Mouse (Mus musculus): Measurements from ENCODE around the gene Clec2l. TPM values are rescaled to one million over a fixed set of nuclear protein-coding genes. Genes with fewer than 3 reads are reported as not detected.

Clec2l gene
- polyA plus RNA-seq, 1 experiment from 2014 or later, result 0.81 TPM

GRCm38 (mm10) chr6:38640401-38640800 lies 22.5 kb upstream of the Clec2l start:
- no peak overlapping the region for H3K4me2 ChIP-seq (replicated peaks; ENCODE audit: low read depth)
- no peak overlapping the region for H3K9ac ChIP-seq (ENCODE audit: low read depth, low read length)
- H3K4me3 ChIP-seq (ENCODE audit: low read depth, low read length), result no peak overlapping the region
- 60% methylated on average over 11 of the region's 11 CpGs for WGBS
- no peaks in the 10 kb centered on the region for H3K36me3 ChIP-seq (ENCODE audit: control insufficient read depth, insufficient read depth)
- no peaks in the 10 kb centered on the region for H3K9me3 ChIP-seq (ENCODE audit: control insufficient read depth)
- ATAC-seq, result no peak
- H3K4me1 ChIP-seq (replicated peaks; ENCODE audit: control insufficient read depth, insufficient read depth, low read length), result peaks cover 6% of the 10 kb centered on the region; the same call in 1 of the 2 replicates
- no peak for TF ChIP-seq CTCF (IDR thresholded peaks at IDR 0.05; ENCODE audit: low read depth)
- H3K27me3 ChIP-seq (replicated peaks; ENCODE audit: control insufficient read depth, insufficient read depth, low read length), result peaks cover 58% of the 10 kb centered on the region
- no peak overlapping the region for H3K27ac ChIP-seq (ENCODE audit: low read depth, low read length)

- Histone ChIP-seq H3K4me3 (ENCODE audit: low read depth, low read length) (no peak overlapping the region), H3K27me3 (replicated peaks; ENCODE audit: control insufficient read depth, insufficient read depth, low read length) (peaks cover 51% of the 10 kb centered on the region), H3K27ac (ENCODE audit: low read depth, low read length) (no peak overlapping the region), H3K4me2 (replicated peaks; ENCODE audit: low read depth) (no peak overlapping the region), H3K9ac (ENCODE audit: low read depth, low read length) (no peak overlapping the region), H3K36me3 (ENCODE audit: control insufficient read depth, insufficient read depth) (no peaks in the 10 kb centered on the region), H3K9me3 (ENCODE audit: control insufficient read depth) (no peaks in the 10 kb centered on the region), H3K4me1 (replicated peaks; ENCODE audit: control insufficient read depth, insufficient read depth, low read length) (peaks cover 6% of the 10 kb centered on the region; the same call in 1 of the 2 replicates)
- TF ChIP-seq CTCF (IDR thresholded peaks at IDR 0.05; ENCODE audit: low read depth), result no peak
- 76% methylated on average over 5 of the region's 5 CpGs for WGBS
- no peak for ATAC-seq
Observed at GRCm38 (mm10) chr6:38641228-38641627, 21.6 kb upstream of the Clec2l start.

GRCm38 (mm10) chr6:38641645-38642044 lies 21.2 kb upstream of the Clec2l start:
- peaks cover 46% of the 10 kb centered on the region for H3K27me3 ChIP-seq (replicated peaks; ENCODE audit: control insufficient read depth, insufficient read depth, low read length)
- WGBS, result 55% methylated on average over 5 of the region's 5 CpGs
- ATAC-seq, result no peak

GRCm38 (mm10) chr6:38642593-38642992 lies 20.3 kb upstream of the Clec2l start:
- H3K36me3 ChIP-seq (ENCODE audit: control insufficient read depth, insufficient read depth), result no peaks in the 10 kb centered on the region
- peak; percentile 88 for ATAC-seq
- no peaks in the 10 kb centered on the region for H3K9me3 ChIP-seq (ENCODE audit: control insufficient read depth)
- H3K27me3 ChIP-seq (replicated peaks; ENCODE audit: control insufficient read depth, insufficient read depth, low read length), result peaks cover 39% of the 10 kb centered on the region
- H3K4me3 ChIP-seq (ENCODE audit: low read depth, low read length), result no peak overlapping the region
- H3K27ac ChIP-seq (ENCODE audit: low read depth, low read length), result no peak overlapping the region
- no peaks in the 10 kb centered on the region for H3K4me1 ChIP-seq (replicated peaks; ENCODE audit: control insufficient read depth, insufficient read depth, low read length)
- 37% methylated on average over 5 of the region's 5 CpGs for WGBS
- no peak overlapping the region for H3K9ac ChIP-seq (ENCODE audit: low read depth, low read length)
- no peak for TF ChIP-seq CTCF (IDR thresholded peaks at IDR 0.05; ENCODE audit: low read depth)
- H3K4me2 ChIP-seq (replicated peaks; ENCODE audit: low read depth), result no peak overlapping the region

More at GRCm38 (mm10) chr6:38641645-38642044, 21.2 kb upstream of the Clec2l start:
- peak; percentile 32; the same call in 1 of the 2 replicates for TF ChIP-seq CTCF (IDR thresholded peaks at IDR 0.05; ENCODE audit: low read depth)
- no peak overlapping the region for H3K27ac ChIP-seq (ENCODE audit: low read depth, low read length)
- no peak overlapping the region for H3K4me2 ChIP-seq (replicated peaks; ENCODE audit: low read depth)
- H3K9ac ChIP-seq (ENCODE audit: low read depth, low read length), result no peak overlapping the region
- peaks cover 3% of the 10 kb centered on the region; the same call in 1 of the 2 replicates for H3K4me1 ChIP-seq (replicated peaks; ENCODE audit: control insufficient read depth, insufficient read depth, low read length)
- H3K36me3 ChIP-seq (ENCODE audit: control insufficient read depth, insufficient read depth), result no peaks in the 10 kb centered on the region
- H3K9me3 ChIP-seq (ENCODE audit: control insufficient read depth), result no peaks in the 10 kb centered on the region
- no peak overlapping the region for H3K4me3 ChIP-seq (ENCODE audit: low read depth, low read length)

- Histone ChIP-seq H3K36me3 (ENCODE audit: control insufficient read depth, insufficient read depth) (no peaks in the 10 kb centered on the region), H3K27me3 (replicated peaks; ENCODE audit: control insufficient read depth, insufficient read depth, low read length) (peaks cover 34% of the 10 kb centered on the region), H3K9ac (ENCODE audit: low read depth, low read length) (no peak overlapping the region), H3K4me2 (replicated peaks; ENCODE audit: low read depth) (no peak overlapping the region), H3K4me1 (replicated peaks; ENCODE audit: control insufficient read depth, insufficient read depth, low read length) (no peaks in the 10 kb centered on the region), H3K9me3 (ENCODE audit: control insufficient read depth) (no peaks in the 10 kb centered on the region), H3K4me3 (ENCODE audit: low read depth, low read length) (no peak overlapping the region), H3K27ac (ENCODE audit: low read depth, low read length) (no peak overlapping the region)
- WGBS, result 65% methylated on average over 3 of the region's 3 CpGs
- TF ChIP-seq CTCF (IDR thresholded peaks at IDR 0.05; ENCODE audit: low read depth), result no peak
- ATAC-seq, result 0 out of 2 replicates have a peak, but pooled peaks have one; percentile 23
Observed at GRCm38 (mm10) chr6:38643039-38643438, 19.8 kb upstream of the Clec2l start.

GRCm38 (mm10) chr6:38649545-38649944 lies 13.3 kb upstream of the Clec2l start:
- H3K4me1 ChIP-seq (replicated peaks; ENCODE audit: control insufficient read depth, insufficient read depth, low read length), result no peaks in the 10 kb centered on the region
- no peaks in the 10 kb centered on the region for H3K9me3 ChIP-seq (ENCODE audit: control insufficient read depth)
- H3K36me3 ChIP-seq (ENCODE audit: control insufficient read depth, insufficient read depth), result no peaks in the 10 kb centered on the region
- no peak for ATAC-seq
- 86% methylated on average over 3 of the region's 3 CpGs for WGBS
- H3K4me2 ChIP-seq (replicated peaks; ENCODE audit: low read depth), result no peak overlapping the region
- H3K9ac ChIP-seq (ENCODE audit: low read depth, low read length), result no peak overlapping the region
- H3K4me3 ChIP-seq (ENCODE audit: low read depth, low read length), result no peak overlapping the region
- no peak overlapping the region for H3K27ac ChIP-seq (ENCODE audit: low read depth, low read length)
- peak; percentile 54 for TF ChIP-seq CTCF (IDR thresholded peaks at IDR 0.05; ENCODE audit: low read depth)
- no peaks in the 10 kb centered on the region for H3K27me3 ChIP-seq (replicated peaks; ENCODE audit: control insufficient read depth, insufficient read depth, low read length)
